Mouse (Mus musculus): ENCODE measurements around the gene Nr4a3.

Nr4a3 gene

GRCm38 (mm10) chr4:48124416-48124772 is 79.4 kb downstream of the Nr4a3 start:
- DNase-seq, result peak in 1 of 2 experiments; percentile 23

- DNase-seq, result peak; percentile 89 to 91
Observed at GRCm38 (mm10) chr4:48124773-48125469, 80.0 kb downstream of the Nr4a3 start, which contains the start of gene Stx17. Gene Stx17 (plus strand): TSS chr4:48124915.

DNA sequence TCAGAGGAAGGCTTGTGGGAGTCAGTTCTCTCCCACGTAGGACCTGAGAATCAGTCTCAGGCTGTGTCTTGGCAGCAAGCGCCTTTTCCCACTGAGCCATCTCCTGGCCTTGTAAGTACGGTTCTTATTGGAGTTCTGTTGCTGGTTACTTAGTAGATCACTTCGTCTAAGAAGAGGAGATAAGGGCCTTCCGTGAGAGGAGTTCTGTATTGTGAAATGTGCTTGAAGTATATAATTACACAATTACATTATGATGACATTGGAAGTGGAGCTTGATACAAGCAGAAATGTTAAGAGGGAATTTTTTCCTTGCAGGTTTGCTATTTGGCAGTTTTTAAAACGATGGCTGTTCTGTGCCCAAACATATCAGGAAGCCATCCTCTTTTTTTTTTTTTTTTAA is 85.4 kb downstream of the Nr4a3 start:
- DNase-seq, result no peak

GRCm38 (mm10) chr4:48131606-48132005 is 86.7 kb downstream of the Nr4a3 start:
- DNase-seq, result no peak

DNA sequence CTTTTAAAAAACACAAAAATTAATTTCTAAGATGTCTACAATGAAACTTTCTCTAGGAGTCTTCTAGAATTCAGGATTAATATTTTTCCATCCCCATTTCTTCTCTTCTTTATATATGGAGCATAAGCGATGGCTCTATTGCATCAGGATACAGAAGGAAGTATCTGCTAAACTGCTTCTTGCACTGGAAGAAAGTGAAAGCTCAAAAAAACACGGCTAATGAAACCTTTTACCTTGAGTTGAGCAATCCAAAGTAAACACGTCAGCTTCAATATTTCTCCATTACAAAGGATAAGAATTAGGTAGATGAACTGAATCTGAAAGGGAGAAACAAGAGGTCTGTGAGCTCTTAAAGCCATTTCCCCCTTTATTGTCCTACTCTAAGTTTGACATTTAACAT is 87.8 kb downstream of the Nr4a3 start:
- no peak for DNase-seq

Measured in lung, postnatal 4 days (tissue).